Mouse (Mus musculus): ENCODE results near the gene Zfp507. TPM values are rescaled to one million over a fixed set of nuclear protein-coding genes. Genes with fewer than 3 reads are reported as not detected.

Zfp507 gene
- polyA plus RNA-seq, 1 experiment from 2014 or later, result 18.5 TPM

DNA sequence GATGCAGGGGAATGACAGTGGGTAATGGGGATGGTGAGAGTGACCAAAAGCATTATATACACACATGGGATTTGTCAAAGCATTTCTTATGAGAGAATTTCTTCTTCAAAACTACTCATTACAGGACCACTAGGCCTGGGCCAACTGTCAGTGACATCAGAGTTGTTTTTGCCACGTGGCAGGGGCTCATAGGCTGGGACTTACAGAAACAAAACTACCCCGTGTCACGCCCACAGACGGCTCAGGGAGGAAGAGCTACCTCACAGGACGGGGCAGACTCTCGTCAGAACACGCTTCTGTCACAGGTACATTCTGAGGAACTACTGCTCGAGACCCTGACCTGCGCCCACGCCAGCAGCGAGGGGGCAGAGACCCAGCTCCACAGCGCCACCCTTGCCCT is 74.4 kb downstream of the Zfp507 start:
- Histone ChIP-seq H3K27me3 (no peaks in the 10 kb centered on the region), H3K36me3 (peaks cover 37% of the 10 kb centered on the region), H3K4me2 (no peak overlapping the region), H3K27ac (no peak overlapping the region), H3K9me3 (no peaks in the 10 kb centered on the region), H3K9ac (no peak overlapping the region), H3K4me3 (no peak overlapping the region), H3K4me1 (no peaks in the 10 kb centered on the region)
- WGBS, result 89% methylated on average over 12 of the region's 12 CpGs
- ATAC-seq (ENCODE audit: insufficient number of reproducible peaks, low FRiP score, low TSS enrichment, low read depth), result no peak

DNA sequence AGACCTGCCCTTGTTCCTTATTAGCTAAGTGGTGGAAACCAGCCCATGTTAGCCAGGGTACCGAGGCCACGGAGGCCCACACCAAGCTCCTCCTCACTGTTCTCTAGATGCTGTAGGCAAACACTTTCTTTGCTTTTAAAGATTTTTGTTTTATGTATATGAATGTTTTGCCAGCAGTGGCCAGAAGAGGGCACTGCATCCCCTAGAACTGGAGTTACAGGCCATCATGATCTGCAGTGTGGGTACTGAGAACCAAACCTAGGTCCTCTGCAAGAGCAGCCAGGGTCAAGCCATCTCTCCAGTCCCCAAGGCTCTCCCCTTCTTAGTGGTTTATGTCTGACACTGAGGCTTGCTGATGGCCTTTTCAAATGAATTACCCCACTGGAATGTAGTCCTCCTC is 79.8 kb downstream of the Zfp507 start:
- WGBS, result 85% methylated on average over 2 of the region's 2 CpGs
- Histone ChIP-seq H3K4me2 (no peak overlapping the region), H3K4me3 (no peak overlapping the region), H3K36me3 (peaks cover 55% of the 10 kb centered on the region), H3K9ac (no peak overlapping the region), H3K27me3 (no peaks in the 10 kb centered on the region), H3K27ac (no peak overlapping the region), H3K4me1 (no peaks in the 10 kb centered on the region), H3K9me3 (no peaks in the 10 kb centered on the region)
- no peak for ATAC-seq (ENCODE audit: insufficient number of reproducible peaks, low FRiP score, low TSS enrichment, low read depth)

Other genes with a start within 250 kb of the Zfp507 start
- 47.5 and 49.3 TPM in 2 replicates for gene Nudt19, start 246.7 kb downstream of the Zfp507 start, polyA plus RNA-seq (2015; fragmentation: Nextera tagmentation; extraction: Ambion mirVana)
- 0.52 and 0.63 TPM in 2 replicates for gene Rgs9bp, start 217.4 kb downstream of the Zfp507 start, polyA plus RNA-seq (2015; fragmentation: Nextera tagmentation; extraction: Ambion mirVana)
- gene Ankrd27, start 216.8 kb downstream of the Zfp507 start, polyA plus RNA-seq (2015; fragmentation: Nextera tagmentation; extraction: Ambion mirVana), result 54.4 and 55.0 TPM in 2 replicates
- gene Pdcd5, start 155.5 kb downstream of the Zfp507 start, polyA plus RNA-seq (2015; fragmentation: Nextera tagmentation; extraction: Ambion mirVana), result 222 and 241 TPM in 2 replicates
- 22.0 and 27.8 TPM in 2 replicates for gene Dpy19l3, start 48.5 kb downstream of the Zfp507 start, polyA plus RNA-seq (2015; fragmentation: Nextera tagmentation; extraction: Ambion mirVana)

Measured in limb, embryonic 15.5 days (tissue).